Mouse (Mus musculus): ENCODE results near the gene Galnt14. TPM values are rescaled to one million over a fixed set of nuclear protein-coding genes. Genes with fewer than 3 reads are reported as not detected.

Galnt14 gene
- polyA plus RNA-seq, 1 experiment from 2014 or later, result 1.8 TPM

DNA sequence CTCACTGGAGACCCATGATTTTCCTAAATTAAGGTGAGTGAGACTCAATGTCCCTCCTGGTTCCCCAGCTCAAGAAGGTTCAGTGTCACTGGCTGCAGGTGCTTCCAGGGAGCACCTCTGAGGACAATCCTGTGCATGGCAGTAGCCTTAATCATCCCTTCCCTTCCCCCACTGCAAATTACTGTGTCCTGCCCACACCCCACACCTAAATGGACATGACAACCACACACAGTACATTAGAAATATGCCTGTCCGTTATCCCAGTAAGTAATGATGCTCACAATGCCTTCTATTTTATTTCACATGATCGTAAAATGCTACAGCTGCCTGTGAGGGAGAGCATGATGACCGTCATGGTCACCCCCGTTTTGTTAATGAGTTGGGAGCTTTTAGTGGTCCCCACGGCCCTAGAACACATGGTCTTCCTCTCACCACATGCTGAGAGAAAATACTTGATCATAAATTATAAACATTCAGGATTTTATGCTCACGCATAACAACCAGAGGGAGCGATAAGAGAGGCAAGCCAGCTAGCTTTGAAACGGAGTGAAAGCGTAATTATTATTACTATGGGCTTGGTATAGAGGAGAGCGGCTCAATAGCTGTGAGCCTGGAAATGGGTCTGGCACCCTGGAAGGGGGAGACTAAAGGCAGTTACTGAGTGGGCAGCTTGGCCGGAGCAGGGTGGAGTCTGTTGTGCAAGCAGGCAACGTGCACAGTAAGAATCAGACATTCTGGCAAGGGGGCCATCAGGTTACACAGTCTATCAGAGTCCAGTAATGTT is 161.3 kb downstream of the Galnt14 start:
- Histone ChIP-seq H3K4me1 (peaks cover 5% of the 10 kb centered on the region; the same call in 1 of the 2 replicates), H3K27ac (replicated peaks) (no peak overlapping the region), H3K36me3 (no peaks in the 10 kb centered on the region), H3K27me3 (ENCODE audit: low read depth, poor library complexity, severe bottlenecking) (no peaks in the 10 kb centered on the region), H3K4me3 (no peak overlapping the region), H3K9me3 (replicated peaks) (no peaks in the 10 kb centered on the region)
- WGBS, result 86% methylated on average over 12 of the region's 12 CpGs
- DNase-seq (ENCODE audit: low spot score), result no peak

DNA sequence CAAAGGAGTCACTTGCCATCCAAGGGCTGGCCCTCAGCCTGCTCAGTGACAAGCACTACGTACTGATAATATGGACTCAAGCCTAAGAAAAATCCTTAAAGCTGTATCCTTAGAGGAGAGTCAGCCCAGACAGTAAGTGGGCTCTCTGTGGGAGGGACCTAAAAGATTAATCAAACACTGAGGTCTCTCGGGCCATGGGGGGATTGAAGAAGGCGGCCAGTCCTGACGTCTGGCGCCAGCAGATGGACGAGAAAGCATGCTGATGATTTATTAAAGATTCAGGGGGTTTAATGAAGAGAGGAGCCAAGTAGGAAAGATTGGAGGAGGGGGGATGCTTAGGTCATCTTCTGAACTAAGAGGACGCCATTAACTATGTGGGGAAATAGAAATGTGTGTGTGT is 162.1 kb downstream of the Galnt14 start:
- Histone ChIP-seq H3K27ac (replicated peaks) (no peak overlapping the region), H3K9me3 (replicated peaks) (no peaks in the 10 kb centered on the region), H3K4me3 (no peak overlapping the region), H3K4me1 (peaks cover 5% of the 10 kb centered on the region; the same call in 1 of the 2 replicates), H3K27me3 (ENCODE audit: low read depth, poor library complexity, severe bottlenecking) (no peaks in the 10 kb centered on the region), H3K36me3 (no peaks in the 10 kb centered on the region)
- DNase-seq (ENCODE audit: low spot score), result no peak
- 86% methylated on average over 7 of the region's 7 CpGs for WGBS

DNA sequence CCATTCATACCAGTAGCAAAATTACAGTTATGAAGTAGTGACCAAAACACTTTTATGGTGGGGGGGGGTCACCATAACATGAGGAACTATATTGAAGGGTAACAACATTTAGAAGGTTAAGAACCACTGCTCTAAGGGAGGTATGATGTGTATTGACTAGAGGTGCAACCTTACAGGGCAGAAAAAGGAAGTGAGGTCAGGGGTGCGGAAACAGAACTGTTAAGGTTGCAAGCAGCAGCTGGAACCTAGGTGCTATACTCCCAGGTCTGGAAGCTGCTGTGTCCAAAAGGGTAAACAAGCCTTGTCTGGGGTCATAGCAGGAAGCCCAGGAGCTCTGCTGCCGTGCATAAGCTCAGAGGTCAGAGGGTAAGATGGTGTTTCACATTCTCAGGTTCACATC is 162.8 kb downstream of the Galnt14 start:
- Histone ChIP-seq H3K27me3 (ENCODE audit: low read depth, poor library complexity, severe bottlenecking) (no peaks in the 10 kb centered on the region), H3K36me3 (no peaks in the 10 kb centered on the region), H3K27ac (replicated peaks) (no peak overlapping the region), H3K4me1 (peaks cover 5% of the 10 kb centered on the region; the same call in 1 of the 2 replicates), H3K9me3 (replicated peaks) (no peaks in the 10 kb centered on the region), H3K4me3 (no peak overlapping the region)
- 77% methylated on average over 2 of the region's 2 CpGs for WGBS
- no peak for DNase-seq (ENCODE audit: low spot score)

DNA sequence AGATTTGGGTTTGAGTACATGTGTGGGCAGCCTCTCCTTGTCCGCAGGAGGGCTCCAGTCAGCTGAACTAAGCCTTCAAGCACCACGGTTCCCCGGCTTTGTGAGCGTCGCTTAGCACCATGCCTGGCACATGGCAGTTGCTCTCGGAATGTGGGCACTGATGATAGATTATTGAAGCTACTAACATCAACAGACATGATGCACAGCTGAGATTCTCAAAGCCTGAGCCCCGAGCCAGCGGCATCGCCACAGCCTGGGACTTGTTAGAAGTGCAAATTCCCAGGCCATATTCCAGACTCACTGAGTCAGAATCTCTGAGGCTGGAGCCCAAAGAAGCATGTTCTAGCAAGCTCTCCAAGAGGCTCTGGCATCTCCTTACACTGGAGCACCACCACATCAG is 168.3 kb downstream of the Galnt14 start:
- Histone ChIP-seq H3K36me3 (no peaks in the 10 kb centered on the region), H3K4me3 (no peak overlapping the region), H3K27me3 (ENCODE audit: low read depth, poor library complexity, severe bottlenecking) (no peaks in the 10 kb centered on the region), H3K9me3 (replicated peaks) (no peaks in the 10 kb centered on the region), H3K4me1 (peaks cover 11% of the 10 kb centered on the region), H3K27ac (replicated peaks) (no peak overlapping the region)
- 92% methylated on average over 9 of the region's 9 CpGs for WGBS
- DNase-seq (ENCODE audit: low spot score), result no peak

DNA sequence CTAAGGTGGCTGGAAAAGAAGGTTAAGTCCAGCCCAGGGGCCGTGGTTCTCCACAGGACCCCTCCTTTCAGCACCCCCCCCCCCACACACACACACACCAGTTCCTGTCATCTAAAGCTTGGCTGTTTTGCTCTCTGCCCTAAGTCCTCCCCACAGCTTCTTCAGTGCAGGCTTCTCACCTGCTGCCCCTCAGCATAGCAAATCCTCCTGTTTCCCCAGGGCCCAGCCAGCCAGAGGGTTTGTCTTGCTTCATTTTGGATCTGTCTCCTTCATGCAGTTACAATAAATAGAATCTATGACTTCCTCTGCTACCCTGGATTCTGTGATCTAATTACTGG is 169.1 kb downstream of the Galnt14 start:
- no peaks in the 10 kb centered on the region for H3K9me3 ChIP-seq (replicated peaks)
- no peaks in the 10 kb centered on the region for H3K27me3 ChIP-seq (ENCODE audit: low read depth, poor library complexity, severe bottlenecking)
- H3K36me3 ChIP-seq, result no peaks in the 10 kb centered on the region
- 29% methylated on average over 1 of the region's 1 CpGs for WGBS
- peaks cover 11% of the 10 kb centered on the region for H3K4me1 ChIP-seq
- H3K27ac ChIP-seq (replicated peaks), result no peak overlapping the region
- DNase-seq (ENCODE audit: low spot score), result no peak
- H3K4me3 ChIP-seq, result no peak overlapping the region

DNA sequence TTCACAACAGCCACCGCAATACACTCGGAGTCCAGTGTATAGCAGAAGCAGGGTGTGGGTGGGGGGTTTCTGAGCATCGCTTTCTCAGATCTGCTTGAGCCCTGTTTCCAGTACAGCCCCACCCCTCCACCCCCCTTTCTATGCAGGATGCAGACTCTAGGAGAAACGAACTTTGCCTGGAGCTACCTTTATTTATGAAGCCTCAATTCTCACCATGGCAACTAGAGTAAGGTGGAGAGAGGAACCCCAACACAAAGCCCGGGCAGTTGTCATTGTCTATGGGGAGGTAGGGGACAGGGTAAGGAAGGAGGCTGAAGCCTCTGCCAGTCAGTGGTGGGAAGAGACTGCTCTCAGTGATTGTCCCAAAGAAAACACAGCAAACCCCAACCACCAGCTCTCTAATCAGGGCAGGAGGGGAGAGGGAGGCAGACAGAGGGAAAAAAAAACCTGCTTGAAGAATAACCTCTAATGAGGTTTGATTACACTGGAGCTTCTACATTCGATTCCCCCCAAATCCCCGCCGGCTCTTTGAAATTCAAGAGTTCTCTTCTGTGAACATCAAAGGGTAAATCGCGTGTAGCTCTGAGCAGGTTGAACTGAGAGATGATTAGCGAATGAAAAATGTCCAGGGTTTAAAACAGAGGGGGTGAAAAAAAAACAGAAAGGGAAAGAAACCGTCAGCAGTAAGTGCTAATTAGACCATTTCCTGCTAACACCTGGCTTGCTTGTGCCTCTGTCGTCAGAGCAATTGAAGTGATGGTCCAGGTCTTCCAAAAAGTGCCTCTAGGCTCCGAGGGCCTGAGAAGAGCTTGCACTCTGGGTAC is 169.6 kb downstream of the Galnt14 start:
- Histone ChIP-seq H3K9me3 (replicated peaks) (no peaks in the 10 kb centered on the region), H3K27me3 (ENCODE audit: low read depth, poor library complexity, severe bottlenecking) (no peaks in the 10 kb centered on the region), H3K36me3 (no peaks in the 10 kb centered on the region), H3K27ac (replicated peaks) (0 out of 2 replicates have a peak overlapping the region, but pooled peaks have one; percentile 17), H3K4me1 (peaks cover 11% of the 10 kb centered on the region), H3K4me3 (no peak overlapping the region)
- 49% methylated on average over 14 of the region's 14 CpGs for WGBS
- DNase-seq (ENCODE audit: low spot score), result no peak

DNA sequence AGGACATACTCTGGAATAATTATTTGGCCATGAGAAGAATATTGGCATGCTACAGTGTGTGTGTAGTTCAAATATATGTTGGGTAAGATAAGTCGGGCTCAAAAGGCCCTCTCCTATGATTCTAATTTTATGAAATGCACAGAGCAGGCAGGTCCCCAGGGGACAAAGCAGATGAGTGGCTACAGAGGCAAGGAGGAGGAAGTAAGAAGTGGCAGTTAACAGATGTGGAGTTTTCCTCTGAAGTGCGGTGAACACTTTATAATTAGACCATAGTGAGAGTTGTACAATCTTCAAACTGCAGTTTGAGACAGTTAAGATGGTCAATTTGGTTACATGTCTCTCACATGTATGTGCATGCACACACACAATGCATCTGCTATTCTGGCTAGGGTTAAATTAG is 178.4 kb downstream of the Galnt14 start:
- WGBS, result 85% methylated on average over 2 of the region's 2 CpGs
- Histone ChIP-seq H3K4me3 (no peak overlapping the region), H3K27me3 (ENCODE audit: low read depth, poor library complexity, severe bottlenecking) (no peaks in the 10 kb centered on the region), H3K36me3 (no peaks in the 10 kb centered on the region), H3K9me3 (replicated peaks) (no peaks in the 10 kb centered on the region), H3K4me1 (no peaks in the 10 kb centered on the region), H3K27ac (replicated peaks) (no peak overlapping the region)
- no peak for DNase-seq (ENCODE audit: low spot score)

DNA sequence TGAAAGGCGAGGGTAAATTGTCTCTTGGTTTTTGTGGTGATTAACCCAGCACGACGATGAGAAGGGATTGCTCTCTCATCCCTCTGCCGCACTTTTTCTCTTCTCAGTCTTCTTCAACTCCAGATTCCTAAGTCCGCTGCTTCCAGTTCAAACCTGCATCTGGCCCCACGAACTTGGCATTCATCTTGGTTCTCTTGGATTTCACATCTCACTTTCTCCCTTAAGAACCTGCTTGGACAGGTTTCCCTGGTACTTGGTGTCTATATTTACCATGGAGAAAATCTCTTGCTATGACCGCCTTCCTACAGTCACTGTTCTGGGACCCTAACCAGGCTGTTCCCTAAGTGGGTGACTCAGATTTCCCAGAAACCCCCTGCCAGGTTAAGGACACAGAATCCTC is 188.1 kb downstream of the Galnt14 start:
- Histone ChIP-seq H3K4me1 (no peaks in the 10 kb centered on the region), H3K27ac (replicated peaks) (no peak overlapping the region), H3K4me3 (no peak overlapping the region), H3K36me3 (no peaks in the 10 kb centered on the region), H3K27me3 (ENCODE audit: low read depth, poor library complexity, severe bottlenecking) (no peaks in the 10 kb centered on the region), H3K9me3 (replicated peaks) (no peaks in the 10 kb centered on the region)
- DNase-seq (ENCODE audit: low spot score), result no peak
- WGBS, result 88% methylated on average over 7 of the region's 7 CpGs

DNA sequence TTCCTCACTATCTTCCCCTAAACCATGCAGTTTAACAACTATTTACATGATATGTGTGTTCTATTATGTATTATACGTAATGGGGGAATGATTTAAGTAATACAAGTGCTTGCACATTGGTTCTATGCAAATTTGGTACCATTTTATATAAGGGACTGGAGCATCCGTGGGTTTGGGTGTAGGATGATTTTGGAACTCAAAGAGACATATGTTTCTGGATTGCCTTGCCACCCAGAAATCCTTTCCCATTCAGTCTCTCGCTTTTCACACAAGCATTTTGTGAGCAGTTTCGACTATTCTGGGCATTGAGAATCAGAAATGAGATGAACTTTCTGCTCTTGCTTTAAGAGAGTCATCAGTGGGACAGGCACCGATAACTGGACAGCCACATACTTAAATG is 190.9 kb downstream of the Galnt14 start:
- H3K27ac ChIP-seq (replicated peaks), result no peak overlapping the region
- H3K27me3 ChIP-seq (ENCODE audit: low read depth, poor library complexity, severe bottlenecking), result no peaks in the 10 kb centered on the region
- H3K4me3 ChIP-seq, result no peak overlapping the region
- DNase-seq (ENCODE audit: low spot score), result no peak
- H3K4me1 ChIP-seq, result no peaks in the 10 kb centered on the region
- no peaks in the 10 kb centered on the region for H3K36me3 ChIP-seq
- no peaks in the 10 kb centered on the region for H3K9me3 ChIP-seq (replicated peaks)
- 84% methylated on average over 5 of the region's 5 CpGs for WGBS

DNA sequence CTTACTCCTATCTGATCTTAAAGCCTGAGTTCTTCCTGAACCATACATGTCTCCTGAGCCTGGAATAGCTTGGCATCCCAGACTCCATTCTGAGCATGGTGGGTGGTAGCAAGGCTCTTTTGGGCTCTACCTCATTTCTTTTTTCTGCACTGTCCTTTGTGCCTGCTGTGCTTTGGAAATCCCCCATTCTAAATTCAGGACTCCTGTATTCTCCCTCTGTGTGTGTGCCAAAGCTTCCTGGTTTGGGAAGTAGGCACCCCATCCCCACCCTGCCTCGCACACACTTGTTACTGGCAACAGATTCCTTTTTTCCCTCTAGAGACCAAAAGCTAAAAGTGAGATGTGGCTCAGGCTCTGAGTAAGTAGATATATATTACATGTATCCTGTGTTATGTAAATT is 191.9 kb downstream of the Galnt14 start:
- Histone ChIP-seq H3K9me3 (replicated peaks) (no peaks in the 10 kb centered on the region), H3K4me1 (no peaks in the 10 kb centered on the region), H3K36me3 (no peaks in the 10 kb centered on the region), H3K27me3 (ENCODE audit: low read depth, poor library complexity, severe bottlenecking) (no peaks in the 10 kb centered on the region), H3K4me3 (no peak overlapping the region), H3K27ac (replicated peaks) (no peak overlapping the region)
- DNase-seq (ENCODE audit: low spot score), result no peak
- 75% methylated on average over 1 of the region's 1 CpGs for WGBS

DNA sequence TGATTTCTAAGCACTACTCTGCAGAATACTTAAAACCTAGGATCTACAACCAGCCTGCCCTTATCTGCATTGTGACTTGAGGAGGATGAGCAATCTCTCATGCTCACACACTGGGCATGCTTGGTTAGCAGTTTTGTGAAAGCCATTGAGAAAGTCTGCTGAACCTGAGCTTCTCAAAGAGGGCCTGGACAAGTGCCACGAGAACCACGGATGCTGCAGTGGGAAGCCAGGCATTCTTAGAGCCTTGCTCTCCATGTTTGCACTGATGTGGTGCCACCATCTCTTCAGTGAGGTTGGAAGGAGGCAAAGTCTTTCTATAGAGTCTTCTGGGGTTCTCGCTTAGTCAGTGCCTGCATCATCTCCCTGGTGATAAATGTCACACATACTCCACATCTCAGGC is 194.7 kb downstream of the Galnt14 start:
- 84% methylated on average over 3 of the region's 3 CpGs for WGBS
- Histone ChIP-seq H3K9me3 (replicated peaks) (no peaks in the 10 kb centered on the region), H3K27ac (replicated peaks) (no peak overlapping the region), H3K36me3 (no peaks in the 10 kb centered on the region), H3K27me3 (ENCODE audit: low read depth, poor library complexity, severe bottlenecking) (no peaks in the 10 kb centered on the region), H3K4me3 (no peak overlapping the region), H3K4me1 (no peaks in the 10 kb centered on the region)
- DNase-seq (ENCODE audit: low spot score), result no peak

DNA sequence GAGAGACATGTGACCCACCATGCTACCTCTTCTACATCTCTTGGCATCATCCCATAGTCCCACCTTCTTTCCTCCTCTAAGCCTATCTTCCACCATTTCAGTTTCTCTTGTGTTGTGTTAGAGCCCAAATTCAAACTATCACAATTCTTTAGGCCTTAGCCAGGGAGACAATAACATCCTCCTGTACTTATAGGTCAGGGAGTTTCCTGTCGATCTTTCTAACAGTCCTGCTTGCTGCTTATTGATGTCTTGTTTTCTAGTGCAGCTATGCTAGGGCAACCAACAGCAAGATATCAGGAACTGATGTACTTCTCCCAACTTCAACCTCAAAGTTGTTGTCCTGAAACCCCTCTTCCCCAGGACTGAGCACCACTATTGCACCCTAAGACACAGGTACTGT is 195.4 kb downstream of the Galnt14 start:
- no peak for DNase-seq (ENCODE audit: low spot score)
- Histone ChIP-seq H3K4me3 (no peak overlapping the region), H3K27me3 (ENCODE audit: low read depth, poor library complexity, severe bottlenecking) (no peaks in the 10 kb centered on the region), H3K4me1 (no peaks in the 10 kb centered on the region), H3K9me3 (replicated peaks) (no peaks in the 10 kb centered on the region), H3K27ac (replicated peaks) (no peak overlapping the region), H3K36me3 (no peaks in the 10 kb centered on the region)
- WGBS, result 87% methylated on average over 1 of the region's 1 CpGs

DNA sequence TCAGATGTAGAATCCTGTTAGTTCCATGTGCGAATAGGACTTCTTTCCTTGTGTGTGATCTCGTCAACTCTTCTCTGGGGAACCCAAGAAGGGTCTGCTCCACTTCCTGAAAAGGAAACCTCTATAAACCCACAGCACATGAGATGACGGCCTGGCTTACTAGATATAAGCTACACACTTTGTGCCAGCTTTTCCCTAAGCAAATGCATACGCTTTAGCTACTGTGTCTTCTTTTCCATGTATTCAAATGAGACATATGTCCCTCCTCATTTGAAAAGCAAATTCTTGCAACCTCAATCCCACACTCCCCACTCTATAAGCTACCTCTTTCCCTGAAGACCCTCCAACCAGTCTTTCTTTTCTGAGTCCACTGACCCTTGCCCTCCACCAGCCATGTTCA is 196.0 kb downstream of the Galnt14 start:
- H3K27me3 ChIP-seq (ENCODE audit: low read depth, poor library complexity, severe bottlenecking), result no peaks in the 10 kb centered on the region
- no peaks in the 10 kb centered on the region for H3K9me3 ChIP-seq (replicated peaks)
- H3K4me1 ChIP-seq, result no peaks in the 10 kb centered on the region
- no peaks in the 10 kb centered on the region for H3K36me3 ChIP-seq
- no peak for DNase-seq (ENCODE audit: low spot score)
- 82% methylated on average over 4 of the region's 4 CpGs for WGBS
- H3K4me3 ChIP-seq, result no peak overlapping the region
- no peak overlapping the region for H3K27ac ChIP-seq (replicated peaks)

Measured in midbrain, embryonic 10.5 days (tissue).